Mouse (Mus musculus) cortical plate, adult 2 months (tissue): ENCODE measurements at regions not wholly inside any gene's neighbourhood (a gene's known extent, or its start where the extent isn't known, plus 50 kb on each side); places are given as distances from the start of the nearest gene placed in this dataset.

Source experiments
- CTCF ChIP-seq: fragments of 200-500 bp; IDR thresholded peaks from 2 replicates; pipeline ENCODE4 v1.5.1; 2011; ENCODE audit warnings: mild to moderate bottlenecking, control low read depth, low read length; ENCODE audit not compliant: insufficient read depth; ENCODE audit errors: extremely low read depth
- POLR2A ChIP-seq: fragments of 200-500 bp; IDR thresholded peaks from 2 replicates; pipeline ENCODE4 v1.6.1; 2011; ENCODE audit warnings: mild to moderate bottlenecking, low read length, control low read depth; ENCODE audit not compliant: insufficient read depth; ENCODE audit errors: extremely low read depth

DNA sequence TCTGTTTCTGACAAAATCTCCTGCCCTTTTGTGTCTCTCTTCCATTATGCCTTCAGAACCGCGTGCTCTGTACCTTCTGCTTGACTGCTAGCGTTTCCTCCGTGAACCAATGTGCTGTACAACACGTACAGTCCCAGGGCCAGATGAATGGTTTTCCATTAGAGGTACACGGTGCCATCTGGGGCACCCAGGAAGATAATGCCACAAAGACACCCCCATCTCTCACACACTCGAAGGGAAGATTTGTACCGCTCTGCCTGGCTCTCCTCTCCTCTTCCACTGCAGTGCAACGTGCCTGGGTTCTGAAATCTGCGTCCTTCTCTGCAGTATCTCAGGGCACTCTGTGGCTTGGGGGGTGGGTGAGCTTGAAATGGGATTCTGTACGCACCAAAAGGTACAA, 487.4 kb upstream of the Stxbp6 start:
- TF ChIP-seq CTCF (no peak), POLR2A (no peak)
